Mouse (Mus musculus) urinary bladder, postnatal 36 days (tissue): ENCODE measurements around the gene Gdf9.
"Not testable (repeated sequence)": the region's sequence is repeated elsewhere in the genome, so short reads cannot be mapped to it uniquely, and the experiment has no call there.

ENCODE experiments used
- DNase-seq, 2 experiments: peaks; one replicate each; pipeline ENCODE4 v3.0.0; 2022; ENCODE audit warnings: low spot score in 2 of 2, mixed read lengths in 1 of 2

Gene Gdf9

DNA sequence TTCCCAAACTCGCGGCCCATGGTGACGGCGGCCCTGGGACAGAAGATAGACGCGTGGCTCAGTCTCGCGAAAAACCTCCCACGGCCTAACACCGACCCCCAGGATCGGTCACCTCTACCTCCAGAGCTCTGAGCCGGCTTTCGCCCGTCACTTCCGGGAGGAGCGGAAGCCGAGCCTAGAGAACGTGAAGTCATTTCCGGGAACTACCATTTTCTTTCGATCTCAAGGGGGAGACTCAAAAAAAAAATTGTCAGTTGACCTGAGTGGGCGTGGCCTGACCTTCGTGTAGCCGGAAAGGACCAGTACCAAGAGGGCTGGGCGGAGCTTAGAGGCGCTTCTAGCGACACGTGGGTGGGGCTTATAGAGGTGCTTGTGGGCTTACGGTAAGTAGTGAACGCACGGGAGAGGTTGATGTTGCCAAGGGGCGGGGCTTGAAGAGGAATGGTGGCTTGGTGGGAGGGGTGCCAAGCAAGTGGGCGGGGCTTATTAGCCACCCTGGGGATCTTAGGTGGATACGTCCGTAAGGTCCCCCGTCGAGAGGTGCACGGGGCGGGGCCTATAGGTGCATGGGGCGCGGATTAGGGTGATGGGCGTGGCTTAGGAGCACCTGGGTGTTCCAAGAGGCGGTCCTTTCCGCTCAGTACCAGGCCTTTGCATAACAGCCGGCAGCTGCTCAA lies at the start of gene Gdf9, which contains the start of gene Uqcrq:
Gdf9 (plus strand) TSS at position 354 of the 677 bp plus-strand sequence.
Uqcrq (minus strand) TSS at position 162 of the 677 bp plus-strand sequence.
- peak; percentile 97 to 99 for DNase-seq

- DNase-seq, result no peak
Observed at GRCm38 (mm10) chr11:53383758-53384428, 46.9 kb upstream of the Gdf9 start.

DNA sequence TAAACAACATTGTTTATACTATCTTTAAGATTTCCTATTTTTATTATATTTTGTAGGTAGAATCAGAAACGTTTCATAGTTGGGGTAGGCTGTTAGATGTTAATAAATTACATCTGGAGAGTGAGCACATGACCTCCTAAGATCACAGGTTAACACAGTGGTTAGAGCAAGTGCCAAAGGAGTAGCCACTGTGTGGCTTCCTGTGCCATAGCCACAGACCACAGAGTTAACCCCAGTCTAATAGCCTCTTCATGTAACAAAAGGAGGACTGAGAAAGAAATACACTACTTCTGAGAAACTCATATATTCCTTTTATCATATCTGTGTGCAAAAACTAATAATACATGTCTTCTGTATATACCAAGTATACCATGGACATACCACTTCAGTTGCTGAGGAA lies 37.0 kb upstream of the Gdf9 start:
- no peak for DNase-seq

DNA sequence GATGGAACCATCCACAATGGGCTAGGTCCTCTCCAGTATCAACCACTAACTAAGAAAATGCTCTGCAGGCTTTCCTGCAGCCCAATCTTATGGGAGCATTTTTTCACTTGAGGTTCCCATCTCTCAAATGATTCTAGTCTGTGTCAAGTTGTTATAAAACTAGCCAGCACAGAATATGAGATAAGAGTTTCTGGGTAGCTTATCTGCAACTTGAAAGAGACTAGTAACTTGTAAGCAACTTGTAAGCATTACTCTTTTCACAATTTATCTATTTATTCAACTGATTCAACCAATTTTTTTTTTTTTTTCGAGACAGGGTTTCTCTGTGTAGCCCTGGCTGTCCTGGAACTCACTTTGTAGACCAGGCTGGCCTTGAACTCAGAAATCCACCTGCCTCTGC lies 27.2 kb upstream of the Gdf9 start:
- no peak for DNase-seq

DNA sequence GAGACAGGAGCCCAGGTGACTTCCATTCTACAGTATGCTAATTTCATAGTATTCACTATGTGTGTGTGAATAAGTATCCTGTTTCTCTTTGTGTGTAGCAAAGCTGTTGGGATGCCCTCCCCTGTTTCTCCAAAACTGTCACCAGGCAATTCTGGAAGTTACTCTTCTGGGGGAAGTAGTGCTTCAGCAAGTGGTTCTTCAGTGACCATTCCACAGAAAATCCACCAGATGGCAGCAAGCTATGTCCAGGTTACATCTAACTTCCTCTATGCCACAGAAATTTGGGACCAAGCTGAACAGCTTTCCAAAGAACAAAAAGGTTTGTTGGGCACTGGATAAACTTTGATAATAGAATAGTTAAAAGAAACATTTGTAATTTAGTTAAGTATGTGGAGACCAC lies 19.1 kb upstream of the Gdf9 start:
- no peak for DNase-seq

DNA sequence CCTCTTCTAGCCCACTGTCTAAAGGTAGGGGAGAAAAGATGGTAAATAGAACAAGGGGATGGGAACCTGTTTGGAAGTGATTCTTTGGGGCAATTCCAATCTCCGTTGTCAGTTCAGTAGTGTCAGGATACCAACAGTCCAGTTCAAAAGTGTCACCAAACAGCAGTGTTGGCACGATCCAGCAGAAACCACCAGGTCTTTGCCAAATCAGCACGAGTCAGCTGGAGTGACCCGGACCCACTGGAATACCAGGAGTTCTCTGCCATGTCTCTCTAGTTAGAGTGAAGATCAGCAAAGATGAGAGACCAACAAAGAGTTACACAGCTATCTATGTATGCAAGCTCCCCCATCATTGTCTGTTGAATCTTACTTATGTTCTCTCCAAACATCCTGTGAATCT lies 17.0 kb upstream of the Gdf9 start:
- no peak for DNase-seq

DNA sequence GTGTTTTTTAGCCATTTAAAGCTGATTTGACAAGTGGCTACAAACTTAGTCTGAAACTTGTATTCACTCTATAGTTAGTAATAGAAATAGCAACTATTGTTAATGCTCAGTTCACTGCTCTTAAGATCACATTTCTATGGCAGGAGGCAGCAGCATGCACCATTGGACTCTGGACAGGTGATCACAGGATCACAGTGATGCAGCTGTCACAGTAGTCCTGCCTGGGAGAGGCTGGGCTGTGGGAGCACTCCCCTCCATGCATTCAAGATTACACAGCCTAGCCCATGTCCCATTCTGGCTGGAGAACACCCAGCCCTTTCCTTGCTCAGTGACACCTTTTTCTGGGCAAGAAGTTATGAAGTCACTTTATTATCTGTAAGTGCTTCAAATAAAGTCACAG lies 12.8 kb upstream of the Gdf9 start:
- no peak for DNase-seq

DNA sequence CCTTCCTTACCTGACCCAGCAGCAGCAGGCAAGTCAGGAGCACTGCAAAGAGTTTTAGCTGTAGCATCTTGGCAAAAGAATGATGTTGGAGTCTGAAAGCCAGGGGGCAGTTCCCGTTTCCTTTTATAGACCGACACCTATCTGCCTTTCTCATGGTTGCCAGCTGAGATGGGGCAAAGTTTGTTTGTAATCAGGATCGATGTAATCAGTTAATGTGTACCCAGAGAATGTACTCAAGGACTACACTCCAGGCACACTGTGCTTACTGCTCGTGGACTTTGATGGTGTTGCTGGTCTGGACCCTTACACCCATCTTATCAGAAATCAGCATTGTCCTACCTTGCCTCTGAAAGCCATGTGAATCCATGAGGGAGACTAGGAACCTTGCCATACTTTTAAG lies 7.8 kb upstream of the Gdf9 start, which contains the start of gene Leap2:
Leap2 (minus strand) TSS at position 135 of the 400 bp plus-strand sequence.
- no peak for DNase-seq

GRCm38 (mm10) chr11:53424826-53425225 lies 6.0 kb upstream of the Gdf9 start:
- DNase-seq, result no peak

GRCm38 (mm10) chr11:53425251-53425650 lies 5.6 kb upstream of the Gdf9 start:
- DNase-seq, result no peak

DNA sequence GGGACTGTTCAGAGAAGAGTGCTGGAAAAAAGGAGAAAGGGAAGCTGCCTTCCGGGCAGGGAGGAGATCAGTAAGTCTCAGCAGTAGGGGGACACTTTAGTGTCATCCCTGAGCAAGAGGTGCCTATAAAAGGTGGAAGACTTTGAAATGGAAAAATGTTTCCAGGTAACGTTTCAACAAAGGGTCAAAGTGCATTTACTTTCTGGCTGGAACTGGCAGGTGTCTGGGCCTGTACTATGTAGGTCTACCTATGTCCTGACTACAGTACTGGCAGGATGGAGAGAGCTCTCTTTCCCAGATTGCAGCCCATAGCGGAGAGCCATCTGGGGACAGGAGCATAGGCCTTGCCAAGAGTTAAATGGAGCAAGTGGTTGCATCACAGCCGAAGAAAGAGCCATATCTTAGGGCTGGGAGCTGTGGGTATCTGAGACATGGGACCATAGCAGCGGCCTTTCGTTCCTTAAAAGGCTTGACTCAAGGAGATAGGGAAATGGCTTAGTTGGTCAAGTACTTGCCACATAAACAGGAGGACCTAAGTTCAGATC lies 5.0 kb upstream of the Gdf9 start:
- DNase-seq, result no peak

- DNase-seq, result not testable (repeated sequence)
Observed at GRCm38 (mm10) chr11:53426914-53427313, 3.9 kb upstream of the Gdf9 start.

DNA sequence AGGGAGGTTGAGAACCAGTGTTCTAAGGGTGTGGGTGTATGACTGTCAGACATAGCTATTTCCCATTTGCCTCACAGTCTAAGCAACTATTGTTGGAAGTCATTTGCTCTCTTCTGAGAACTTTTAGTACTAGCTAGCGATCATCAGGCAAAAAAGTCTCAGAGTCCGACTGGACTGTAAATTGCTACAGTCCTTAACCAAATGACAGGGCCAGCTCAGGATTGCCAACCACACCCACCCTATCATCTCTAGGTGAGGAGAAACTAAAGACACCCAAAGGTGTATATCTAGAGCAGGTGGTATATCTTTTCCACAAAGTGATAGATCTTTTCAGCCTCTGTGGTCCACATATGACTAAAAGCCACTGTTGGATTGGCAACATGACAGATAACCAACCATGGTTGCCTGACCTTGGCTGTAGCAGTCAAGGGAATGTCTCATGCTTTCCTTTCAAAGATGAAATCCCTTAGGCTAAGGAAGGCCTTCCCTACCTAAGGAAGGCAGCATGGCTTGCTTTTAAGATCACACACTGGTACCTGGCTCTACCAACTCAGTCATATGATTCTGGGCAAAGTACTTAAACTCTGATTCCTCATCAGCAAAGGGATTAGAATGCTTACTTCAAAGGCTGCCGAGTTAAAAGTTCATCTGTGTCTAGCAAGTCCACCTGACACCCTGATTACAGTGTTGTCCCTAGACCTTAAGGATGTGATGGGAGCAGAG lies 2.7 kb upstream of the Gdf9 start:
- no peak for DNase-seq

DNA sequence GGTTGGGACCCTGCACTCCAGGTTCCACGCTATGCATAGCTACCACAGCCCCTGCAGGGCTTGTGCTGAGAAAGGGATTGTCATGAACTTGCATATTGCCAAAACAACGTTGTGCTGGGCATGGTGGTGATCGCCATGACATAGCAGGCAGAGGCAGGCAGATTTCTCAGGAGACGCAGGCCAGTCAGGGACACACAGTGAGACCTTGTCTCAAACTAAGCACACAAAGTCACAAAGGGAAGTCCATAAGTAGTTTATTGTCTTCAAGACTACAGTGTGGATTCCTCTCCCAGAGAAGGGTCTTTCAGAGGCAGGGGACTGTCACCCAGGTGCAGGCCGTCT lies 2.1 kb upstream of the Gdf9 start:
- no peak for DNase-seq

GRCm38 (mm10) chr11:53429182-53429581 lies 1.6 kb upstream of the Gdf9 start:
- no peak for DNase-seq

DNA sequence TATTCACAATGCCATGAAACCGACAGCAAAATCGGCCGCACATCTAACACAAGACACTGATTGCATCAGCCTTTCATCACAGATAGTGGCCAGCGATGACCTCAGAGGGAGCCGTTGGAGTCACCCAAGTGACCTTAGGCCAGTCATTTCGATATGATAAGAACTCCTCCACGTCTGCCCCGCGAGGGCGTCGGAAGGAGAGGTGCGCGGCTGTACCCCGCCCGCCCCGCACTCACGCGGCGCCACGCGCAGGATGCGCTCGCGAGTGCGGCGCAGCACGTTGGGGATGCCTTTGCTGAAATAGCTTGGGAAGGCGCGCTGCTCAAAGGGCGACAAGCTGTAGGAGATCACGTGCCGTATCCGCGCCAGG lies 538 bp upstream of the Gdf9 start:
- DNase-seq, result no peak

DNA sequence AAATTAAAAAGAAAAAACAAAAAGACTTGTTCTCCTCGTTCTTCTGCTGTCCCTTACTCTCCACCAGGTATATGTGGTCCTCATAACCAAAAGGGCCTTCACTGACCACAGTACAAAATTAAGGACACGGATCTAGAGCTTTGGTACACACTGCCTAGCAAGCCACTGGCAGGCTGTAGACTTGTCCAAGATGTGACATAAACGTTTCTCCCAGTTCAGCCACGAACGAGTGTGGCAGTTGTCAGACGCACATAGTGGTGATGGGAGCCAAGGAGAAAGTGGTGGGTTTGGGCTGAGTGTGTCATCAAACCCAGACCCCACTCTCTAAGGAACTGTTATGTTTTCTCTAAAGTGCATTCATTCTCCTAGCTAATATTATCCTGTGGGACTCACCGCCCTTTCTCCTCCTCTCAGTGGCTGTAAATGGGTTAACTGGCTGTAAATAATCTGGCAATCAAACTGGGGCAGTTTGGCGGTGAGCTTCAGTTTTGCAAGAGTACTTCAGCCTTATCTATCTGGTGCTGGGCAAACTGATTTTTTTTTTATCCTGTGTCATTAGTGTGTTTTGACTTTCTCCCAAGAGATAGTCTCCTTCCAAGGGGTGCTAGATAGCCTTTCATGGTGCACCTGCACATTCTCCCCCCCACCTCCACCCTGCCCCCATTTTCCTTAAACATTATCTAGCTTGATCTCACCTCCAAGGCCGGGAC lies 679 bp downstream of the Gdf9 start:
- peak in 1 of 2 experiments; percentile 35 for DNase-seq

DNA sequence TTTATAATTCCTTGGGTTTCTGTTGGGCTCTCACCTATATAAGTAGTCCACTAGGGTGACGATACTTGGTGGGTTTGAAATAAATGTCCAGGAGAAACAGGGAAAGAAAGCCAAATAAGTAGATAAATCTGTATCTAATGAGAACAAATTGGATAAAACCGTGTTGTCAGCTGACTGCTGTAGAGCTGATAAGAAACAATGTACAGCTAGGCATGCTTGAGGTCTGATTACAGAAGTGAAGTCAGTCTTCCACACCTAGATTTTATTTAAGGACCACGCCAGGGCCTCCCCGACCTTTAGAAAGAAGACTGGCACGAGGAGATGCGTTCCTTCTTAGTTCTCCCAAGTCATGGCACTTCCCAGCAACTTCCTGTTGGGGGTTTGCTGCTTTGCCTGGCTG lies 2.2 kb downstream of the Gdf9 start:
- no peak for DNase-seq

DNA sequence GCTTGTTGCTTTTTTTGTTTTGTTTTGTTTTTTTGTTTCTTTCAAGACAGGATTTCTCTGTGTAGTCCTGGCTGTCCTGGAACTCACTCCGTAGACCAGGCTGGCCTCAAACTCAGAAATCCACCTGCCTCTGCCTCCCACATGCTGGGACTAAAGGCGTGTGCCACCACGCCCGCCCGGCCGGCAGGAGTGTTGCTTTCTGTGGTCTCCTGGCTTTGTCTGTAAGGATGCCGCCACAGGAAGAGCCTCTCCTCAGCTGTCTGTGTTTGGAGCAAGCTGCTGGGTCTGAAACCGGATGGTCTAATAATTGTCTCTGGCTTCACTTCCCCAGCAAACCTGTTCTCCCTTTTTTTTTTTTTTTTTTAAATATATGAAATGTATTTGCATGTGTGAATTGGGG lies 4.7 kb downstream of the Gdf9 start:
- no peak for DNase-seq

GRCm38 (mm10) chr11:53436338-53436737 lies 5.5 kb downstream of the Gdf9 start:
- DNase-seq, result no peak

GRCm38 (mm10) chr11:53441921-53442320 lies 11.1 kb downstream of the Gdf9 start:
- DNase-seq, result no peak

DNA sequence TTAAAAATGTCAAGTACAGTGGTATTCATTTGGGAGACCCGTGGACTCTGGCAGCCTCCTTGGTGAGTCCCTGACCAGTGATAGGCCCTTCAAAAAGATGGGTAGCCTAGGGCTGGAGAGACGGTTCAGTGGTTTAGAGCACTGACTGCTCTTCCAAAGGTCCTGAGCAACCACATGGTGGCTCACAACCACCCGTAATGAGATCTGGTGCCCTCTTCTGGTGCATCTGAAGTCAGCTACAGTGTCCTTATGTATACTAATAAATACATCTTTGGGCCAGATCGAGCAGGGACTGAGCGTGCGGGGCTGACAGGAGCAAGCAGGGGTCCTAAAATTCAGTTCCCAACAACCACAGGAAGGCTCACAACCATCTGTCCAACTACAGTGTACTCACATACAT lies 13.0 kb downstream of the Gdf9 start:
- no peak for DNase-seq
